Mouse (Mus musculus): ENCODE data around the gene Ush1c.

- TF ChIP-seq CTCF (IDR thresholded peaks at IDR 0.05; ENCODE audit: extremely low read depth, insufficient read depth, low read length) = no peak
- no peak for TF ChIP-seq POLR2A (IDR thresholded peaks at IDR 0.05; ENCODE audit: extremely low read depth, insufficient read depth, low read length)
Measured at GRCm38 (mm10) chr7:46208131-46208530, 30.2 kb downstream of the Ush1c start.

Data from cortical plate, adult 2 months (tissue).